Mouse (Mus musculus) megakaryocyte, adult 5-6 weeks (primary cell): ENCODE measurements at regions not wholly inside any gene's neighbourhood (a gene's known extent, or its start where the extent isn't known, plus 50 kb on each side); places are given as distances from the start of the nearest gene placed in this dataset.

Experiments used
- ATAC-seq: 2 replicates; pipeline ENCODE4 v1.8.0; 2016; ENCODE audit warnings: mild to moderate bottlenecking, inconsistent platforms; ENCODE audit not compliant: poor library complexity, severe bottlenecking

GRCm38 (mm10) chr12:27062511-27063264, 279.7 kb downstream of the Sox11 start:
- ATAC-seq: no peak

- no peak for ATAC-seq
Observed at GRCm38 (mm10) chr12:27062061-27062461, 280.3 kb downstream of the Sox11 start.

GRCm38 (mm10) chr12:27060899-27061762, 281.2 kb downstream of the Sox11 start:
- no peak for ATAC-seq

- no peak for ATAC-seq
Observed at GRCm38 (mm10) chr12:27059885-27060284, 282.5 kb downstream of the Sox11 start.

GRCm38 (mm10) chr12:27054411-27054810, 288.0 kb downstream of the Sox11 start:
- no peak for ATAC-seq

- no peak for ATAC-seq
Observed at GRCm38 (mm10) chr12:27037922-27038321, 304.5 kb downstream of the Sox11 start.

GRCm38 (mm10) chr12:27019751-27020150, 322.6 kb downstream of the Sox11 start:
- ATAC-seq: no peak

GRCm38 (mm10) chr12:27018366-27018765, 324.0 kb downstream of the Sox11 start:
- no peak for ATAC-seq

- no peak for ATAC-seq
Observed at GRCm38 (mm10) chr12:26999287-26999686, 343.1 kb downstream of the Sox11 start.

GRCm38 (mm10) chr12:26976284-26977065, 365.9 kb downstream of the Sox11 start:
- no peak for ATAC-seq

- no peak for ATAC-seq
Observed at GRCm38 (mm10) chr12:26972495-26973113, 369.8 kb downstream of the Sox11 start.

- no peak for ATAC-seq
Observed at GRCm38 (mm10) chr12:26967018-26967737, 375.2 kb downstream of the Sox11 start.

- no peak for ATAC-seq
Observed at GRCm38 (mm10) chr12:26963917-26964316, 378.5 kb downstream of the Sox11 start.

- ATAC-seq: no peak
Observed at GRCm38 (mm10) chr12:26939831-26940230, 402.5 kb downstream of the Sox11 start.

GRCm38 (mm10) chr12:26937836-26938235, 404.5 kb downstream of the Sox11 start:
- ATAC-seq: no peak

GRCm38 (mm10) chr12:26936696-26937458, 405.5 kb downstream of the Sox11 start:
- ATAC-seq: no peak

- no peak for ATAC-seq
Observed at GRCm38 (mm10) chr12:26930155-26930867, 412.1 kb downstream of the Sox11 start.

- ATAC-seq: no peak
Observed at GRCm38 (mm10) chr12:26906126-26906525, 436.2 kb downstream of the Sox11 start.

- no peak for ATAC-seq
Observed at GRCm38 (mm10) chr12:26903894-26904272, 434.9 kb downstream of the Cmpk2 start.
